Mouse (Mus musculus) megakaryocyte, embryonic 14.5 days (primary cell): ENCODE results near the gene Eif2a. TPM values are rescaled to one million over a fixed set of nuclear protein-coding genes. Genes with fewer than 3 reads are reported as not detected.

Experiments
- H3K27me3 ChIP-seq: replicated peaks from 2 replicates; pipeline ENCODE3; 2012; ENCODE audit warnings: inconsistent platforms
- H3K36me3 ChIP-seq: replicated peaks from 2 replicates; pipeline ENCODE3; 2012; ENCODE audit warnings: low read length, inconsistent platforms, mixed read lengths
- H3K4me1 ChIP-seq: 2 replicates; pipeline ENCODE4 v1.6.1; 2012; ENCODE audit warnings: inconsistent platforms
- H3K4me3 ChIP-seq: replicated peaks from 2 replicates; pipeline ENCODE3; 2012; ENCODE audit warnings: moderate library complexity, mild to moderate bottlenecking, inconsistent platforms
- H3K9me3 ChIP-seq: 2 replicates; pipeline ENCODE4 v1.6.1; 2012; ENCODE audit warnings: inconsistent platforms
- FLI1 ChIP-seq: IDR thresholded peaks from 2 replicates; pipeline ENCODE4 v1.6.1; 2012; ENCODE audit warnings: low read length, inconsistent platforms, mixed read lengths
- GATA1 ChIP-seq: IDR thresholded peaks from 3 replicates; pipeline ENCODE4 v1.6.1; 2012; ENCODE audit warnings: mixed read lengths, low read length, inconsistent platforms, borderline replicate concordance
- polyA plus RNA-seq: library from polyadenylated mRNA; stranded (reverse); fragments of >175 nt; gene quantifications from 2 replicates; pipeline ENCODE4 v1.2.3, GENCODE M21; 2012; ENCODE audit warnings: low replicate concordance; ENCODE audit not compliant: insufficient read depth

Gene Eif2a
- polyA plus RNA-seq: 0.65 and 3.2 TPM in 2 replicates

GRCm38 (mm10) chr3:58525652-58526407 lies at the start of gene Eif2a, which contains the start of gene Serp1:
Eif2a (plus strand) TSS chr3:58525821.
Serp1 (minus strand) TSS chr3:58525892.
- Histone ChIP-seq H3K36me3 (peaks cover 45% of the 10 kb centered on the region), H3K9me3 (no peaks in the 10 kb centered on the region), H3K4me3 (peak within 1 kb of the TSS; percentile 98), H3K4me1 (peaks cover 31% of the 10 kb centered on the region), H3K27me3 (no peaks in the 10 kb centered on the region)
- TF ChIP-seq GATA1 (no peak), FLI1 (peak; percentile 47; the same call in 1 of the 2 replicates)

- no peaks in the 10 kb centered on the region for H3K27me3 ChIP-seq
These were observed 46.7 kb upstream of the Eif2a start for GRCm38 (mm10) chr3:58478755-58479455.

GRCm38 (mm10) chr3:58485883-58486282 lies 39.7 kb upstream of the Eif2a start:
- Histone ChIP-seq H3K9me3 (peaks cover 7% of the 10 kb centered on the region; the same call in 1 of the 2 replicates), H3K27me3 (no peaks in the 10 kb centered on the region), H3K4me1 (peaks cover 7% of the 10 kb centered on the region), H3K36me3 (no peaks in the 10 kb centered on the region), H3K4me3 (no peak overlapping the region)
- TF ChIP-seq FLI1 (no peak), GATA1 (no peak)

More at GRCm38 (mm10) chr3:58478755-58479455, 46.7 kb upstream of the Eif2a start:
- peaks cover under 1% of the 10 kb centered on the region; the same call in 1 of the 2 replicates for H3K4me1 ChIP-seq
- no peaks in the 10 kb centered on the region for H3K36me3 ChIP-seq
- H3K9me3 ChIP-seq: no peaks in the 10 kb centered on the region
- no peak overlapping the region for H3K4me3 ChIP-seq
- TF ChIP-seq FLI1: no peak
- TF ChIP-seq GATA1: no peak

- H3K4me1 ChIP-seq: peaks cover 7% of the 10 kb centered on the region
- H3K4me3 ChIP-seq: no peak overlapping the region
- no peaks in the 10 kb centered on the region for H3K27me3 ChIP-seq
- no peak for TF ChIP-seq FLI1
- no peak for TF ChIP-seq GATA1
- no peaks in the 10 kb centered on the region for H3K36me3 ChIP-seq
- H3K9me3 ChIP-seq: peaks cover 7% of the 10 kb centered on the region; the same call in 1 of the 2 replicates
These were observed 38.5 kb upstream of the Eif2a start for GRCm38 (mm10) chr3:58487121-58487520.

- Histone ChIP-seq H3K27me3 (no peaks in the 10 kb centered on the region), H3K36me3 (no peaks in the 10 kb centered on the region), H3K9me3 (peaks cover 7% of the 10 kb centered on the region; the same call in 1 of the 2 replicates), H3K4me1 (peaks cover 8% of the 10 kb centered on the region), H3K4me3 (peak overlapping the region; percentile 31)
- no peak for TF ChIP-seq FLI1
These were observed 37.4 kb upstream of the Eif2a start for GRCm38 (mm10) chr3:58487999-58488775.

- peaks cover 6% of the 10 kb centered on the region; the same call in 1 of the 2 replicates for H3K9me3 ChIP-seq
These were observed 34.8 kb upstream of the Eif2a start for GRCm38 (mm10) chr3:58490787-58491186.

GRCm38 (mm10) chr3:58493621-58494020 lies 32.0 kb upstream of the Eif2a start:
- no peak for TF ChIP-seq FLI1
- TF ChIP-seq GATA1: no peak

More at GRCm38 (mm10) chr3:58490787-58491186, 34.8 kb upstream of the Eif2a start:
- H3K27me3 ChIP-seq: no peaks in the 10 kb centered on the region
- peaks cover 10% of the 10 kb centered on the region for H3K4me1 ChIP-seq
- TF ChIP-seq FLI1 (no peak), GATA1 (no peak)
- no peak overlapping the region for H3K4me3 ChIP-seq
- no peaks in the 10 kb centered on the region for H3K36me3 ChIP-seq

GRCm38 (mm10) chr3:58501961-58502360 lies 23.7 kb upstream of the Eif2a start:
- H3K4me3 ChIP-seq: peak overlapping the region; percentile 28
- no peak for TF ChIP-seq GATA1
- H3K27me3 ChIP-seq: no peaks in the 10 kb centered on the region
- no peaks in the 10 kb centered on the region for H3K9me3 ChIP-seq
- peaks cover 27% of the 10 kb centered on the region for H3K4me1 ChIP-seq
- H3K36me3 ChIP-seq: no peaks in the 10 kb centered on the region

More at GRCm38 (mm10) chr3:58493621-58494020, 32.0 kb upstream of the Eif2a start:
- no peak overlapping the region for H3K4me3 ChIP-seq
- H3K36me3 ChIP-seq: no peaks in the 10 kb centered on the region
- H3K4me1 ChIP-seq: peaks cover 6% of the 10 kb centered on the region
- H3K27me3 ChIP-seq: no peaks in the 10 kb centered on the region
- no peaks in the 10 kb centered on the region for H3K9me3 ChIP-seq

- TF ChIP-seq FLI1: no peak
- TF ChIP-seq GATA1: no peak
- Histone ChIP-seq H3K9me3 (no peaks in the 10 kb centered on the region), H3K27me3 (no peaks in the 10 kb centered on the region), H3K4me3 (no peak overlapping the region), H3K36me3 (no peaks in the 10 kb centered on the region), H3K4me1 (peaks cover 38% of the 10 kb centered on the region)
These were observed 21.8 kb upstream of the Eif2a start for GRCm38 (mm10) chr3:58503720-58504333.
